Mouse (Mus musculus): Measurements from ENCODE around the gene Chl1. TPM values are rescaled to one million over a fixed set of nuclear protein-coding genes. Genes with fewer than 3 reads are reported as not detected.

The Chl1 gene
- polyA plus RNA-seq, 1 experiment from 2014 or later, result 143 TPM

GRCm38 (mm10) chr6:103673111-103673510 is 162.7 kb downstream of the Chl1 start:
- Histone ChIP-seq H3K27ac (ENCODE audit: low read depth, low read length) (no peak overlapping the region), H3K4me1 (ENCODE audit: control insufficient read depth, insufficient read depth, low read depth, low read length) (no peaks in the 10 kb centered on the region; the same call in 1 of the 2 replicates), H3K9me3 (ENCODE audit: control insufficient read depth, low read length) (no peaks in the 10 kb centered on the region), H3K9ac (ENCODE audit: low read depth, low read length) (no peak overlapping the region), H3K4me3 (ENCODE audit: low read length) (no peak overlapping the region), H3K27me3 (replicated peaks; ENCODE audit: control insufficient read depth, insufficient read depth, low read length) (no peaks in the 10 kb centered on the region), H3K36me3 (ENCODE audit: control insufficient read depth, insufficient read depth, low read length) (0 out of 2 replicates have a peak, but pooled peaks cover 3% of the 10 kb centered on the region), H3K4me2 (ENCODE audit: low read length) (no peak overlapping the region)
- WGBS, result 82% methylated on average over 3 of the region's 3 CpGs
- ATAC-seq, result 0 out of 2 replicates have a peak, but pooled peaks have one; percentile 28

- no peaks in the 10 kb centered on the region; the same call in 1 of the 2 replicates for H3K4me1 ChIP-seq (ENCODE audit: control insufficient read depth, insufficient read depth, low read depth, low read length)
- H3K27ac ChIP-seq (ENCODE audit: low read depth, low read length), result no peak overlapping the region
- no peaks in the 10 kb centered on the region for H3K27me3 ChIP-seq (replicated peaks; ENCODE audit: control insufficient read depth, insufficient read depth, low read length)
- H3K36me3 ChIP-seq (ENCODE audit: control insufficient read depth, insufficient read depth, low read length), result 0 out of 2 replicates have a peak, but pooled peaks cover 2% of the 10 kb centered on the region
- H3K9me3 ChIP-seq (ENCODE audit: control insufficient read depth, low read length), result no peaks in the 10 kb centered on the region
- H3K4me3 ChIP-seq (ENCODE audit: low read length), result no peak overlapping the region
- WGBS, result 59% methylated on average over 6 of the region's 6 CpGs
- H3K4me2 ChIP-seq (ENCODE audit: low read length), result no peak overlapping the region
- peak; percentile 83 for ATAC-seq
- H3K9ac ChIP-seq (ENCODE audit: low read depth, low read length), result no peak overlapping the region
These were observed 163.9 kb downstream of the Chl1 start for GRCm38 (mm10) chr6:103674332-103674731.

GRCm38 (mm10) chr6:103675145-103675544 is 164.8 kb downstream of the Chl1 start:
- Histone ChIP-seq H3K27me3 (replicated peaks; ENCODE audit: control insufficient read depth, insufficient read depth, low read length) (no peaks in the 10 kb centered on the region), H3K9ac (ENCODE audit: low read depth, low read length) (no peak overlapping the region), H3K36me3 (ENCODE audit: control insufficient read depth, insufficient read depth, low read length) (0 out of 2 replicates have a peak, but pooled peaks cover 2% of the 10 kb centered on the region), H3K4me2 (ENCODE audit: low read length) (no peak overlapping the region), H3K9me3 (ENCODE audit: control insufficient read depth, low read length) (no peaks in the 10 kb centered on the region), H3K27ac (ENCODE audit: low read depth, low read length) (no peak overlapping the region), H3K4me3 (ENCODE audit: low read length) (no peak overlapping the region), H3K4me1 (ENCODE audit: control insufficient read depth, insufficient read depth, low read depth, low read length) (no peaks in the 10 kb centered on the region; the same call in 1 of the 2 replicates)
- 91% methylated on average over 2 of the region's 2 CpGs for WGBS
- ATAC-seq, result no peak

GRCm38 (mm10) chr6:103676664-103677063 is 166.3 kb downstream of the Chl1 start:
- no peak overlapping the region for H3K9ac ChIP-seq (ENCODE audit: low read depth, low read length)
- H3K4me2 ChIP-seq (ENCODE audit: low read length), result no peak overlapping the region
- H3K36me3 ChIP-seq (ENCODE audit: control insufficient read depth, insufficient read depth, low read length), result 0 out of 2 replicates have a peak, but pooled peaks cover 2% of the 10 kb centered on the region
- H3K27me3 ChIP-seq (replicated peaks; ENCODE audit: control insufficient read depth, insufficient read depth, low read length), result no peaks in the 10 kb centered on the region
- 35% methylated on average over 5 of the region's 5 CpGs for WGBS
- no peak overlapping the region for H3K27ac ChIP-seq (ENCODE audit: low read depth, low read length)
- no peak for ATAC-seq
- H3K9me3 ChIP-seq (ENCODE audit: control insufficient read depth, low read length), result no peaks in the 10 kb centered on the region
- H3K4me3 ChIP-seq (ENCODE audit: low read length), result no peak overlapping the region
- H3K4me1 ChIP-seq (ENCODE audit: control insufficient read depth, insufficient read depth, low read depth, low read length), result no peaks in the 10 kb centered on the region; the same call in 1 of the 2 replicates

- WGBS, result 85% methylated on average over 1 of the region's 1 CpGs
- no peaks in the 10 kb centered on the region for H3K27me3 ChIP-seq (replicated peaks; ENCODE audit: control insufficient read depth, insufficient read depth, low read length)
- no peaks in the 10 kb centered on the region; the same call in 1 of the 2 replicates for H3K4me1 ChIP-seq (ENCODE audit: control insufficient read depth, insufficient read depth, low read depth, low read length)
- ATAC-seq, result no peak
- H3K27ac ChIP-seq (ENCODE audit: low read depth, low read length), result no peak overlapping the region
- H3K9me3 ChIP-seq (ENCODE audit: control insufficient read depth, low read length), result no peaks in the 10 kb centered on the region
- no peak overlapping the region for H3K9ac ChIP-seq (ENCODE audit: low read depth, low read length)
- 0 out of 2 replicates have a peak, but pooled peaks cover 2% of the 10 kb centered on the region for H3K36me3 ChIP-seq (ENCODE audit: control insufficient read depth, insufficient read depth, low read length)
- no peak overlapping the region for H3K4me2 ChIP-seq (ENCODE audit: low read length)
- H3K4me3 ChIP-seq (ENCODE audit: low read length), result no peak overlapping the region
These were observed 166.7 kb downstream of the Chl1 start for GRCm38 (mm10) chr6:103677072-103677471.

GRCm38 (mm10) chr6:103682854-103683574 is 172.6 kb downstream of the Chl1 start:
- WGBS, result 14% methylated on average over 8 of the region's 8 CpGs
- Histone ChIP-seq H3K27ac (ENCODE audit: low read depth, low read length) (no peak overlapping the region), H3K9ac (ENCODE audit: low read depth, low read length) (no peak overlapping the region)

GRCm38 (mm10) chr6:103692511-103692910 is 182.1 kb downstream of the Chl1 start:
- no peak overlapping the region for H3K4me3 ChIP-seq (ENCODE audit: low read length)
- no peak overlapping the region for H3K9ac ChIP-seq (ENCODE audit: low read depth, low read length)
- no peaks in the 10 kb centered on the region for H3K27me3 ChIP-seq (replicated peaks; ENCODE audit: control insufficient read depth, insufficient read depth, low read length)
- H3K9me3 ChIP-seq (ENCODE audit: control insufficient read depth, low read length), result no peaks in the 10 kb centered on the region
- no peaks in the 10 kb centered on the region for H3K4me1 ChIP-seq (ENCODE audit: control insufficient read depth, insufficient read depth, low read depth, low read length)
- H3K4me2 ChIP-seq (ENCODE audit: low read length), result no peak overlapping the region
- ATAC-seq, result no peak
- H3K36me3 ChIP-seq (ENCODE audit: control insufficient read depth, insufficient read depth, low read length), result peaks cover 9% of the 10 kb centered on the region
- no peak overlapping the region for H3K27ac ChIP-seq (ENCODE audit: low read depth, low read length)
- 74% methylated on average over 3 of the region's 3 CpGs for WGBS

More at GRCm38 (mm10) chr6:103682854-103683574, 172.6 kb downstream of the Chl1 start:
- no peaks in the 10 kb centered on the region for H3K9me3 ChIP-seq (ENCODE audit: control insufficient read depth, low read length)
- no peaks in the 10 kb centered on the region for H3K4me1 ChIP-seq (ENCODE audit: control insufficient read depth, insufficient read depth, low read depth, low read length)
- peak; percentile 88 for ATAC-seq
- H3K4me2 ChIP-seq (ENCODE audit: low read length), result no peak overlapping the region
- H3K27me3 ChIP-seq (replicated peaks; ENCODE audit: control insufficient read depth, insufficient read depth, low read length), result no peaks in the 10 kb centered on the region
- H3K36me3 ChIP-seq (ENCODE audit: control insufficient read depth, insufficient read depth, low read length), result peaks cover 2% of the 10 kb centered on the region; the same call in 1 of the 2 replicates
- H3K4me3 ChIP-seq (ENCODE audit: low read length), result no peak overlapping the region

- ATAC-seq, result peak; percentile 14; the same call in 1 of the 2 replicates
- Histone ChIP-seq H3K27ac (ENCODE audit: low read depth, low read length) (no peak overlapping the region), H3K4me3 (ENCODE audit: low read length) (no peak overlapping the region), H3K4me2 (ENCODE audit: low read length) (no peak overlapping the region), H3K9ac (ENCODE audit: low read depth, low read length) (no peak overlapping the region), H3K27me3 (replicated peaks; ENCODE audit: control insufficient read depth, insufficient read depth, low read length) (no peaks in the 10 kb centered on the region), H3K4me1 (ENCODE audit: control insufficient read depth, insufficient read depth, low read depth, low read length) (no peaks in the 10 kb centered on the region), H3K9me3 (ENCODE audit: control insufficient read depth, low read length) (no peaks in the 10 kb centered on the region), H3K36me3 (ENCODE audit: control insufficient read depth, insufficient read depth, low read length) (peaks cover 10% of the 10 kb centered on the region)
- 58% methylated on average over 7 of the region's 7 CpGs for WGBS
These were observed 187.1 kb downstream of the Chl1 start for GRCm38 (mm10) chr6:103697349-103698028.

- H3K4me3 ChIP-seq (ENCODE audit: low read length), result no peak overlapping the region
- WGBS, result 97% methylated on average over 1 of the region's 1 CpGs
- no peaks in the 10 kb centered on the region for H3K9me3 ChIP-seq (ENCODE audit: control insufficient read depth, low read length)
- no peak overlapping the region for H3K27ac ChIP-seq (ENCODE audit: low read depth, low read length)
- peaks cover 5% of the 10 kb centered on the region; the same call in 1 of the 2 replicates for H3K36me3 ChIP-seq (ENCODE audit: control insufficient read depth, insufficient read depth, low read length)
- no peak overlapping the region for H3K4me2 ChIP-seq (ENCODE audit: low read length)
- no peaks in the 10 kb centered on the region for H3K27me3 ChIP-seq (replicated peaks; ENCODE audit: control insufficient read depth, insufficient read depth, low read length)
- H3K9ac ChIP-seq (ENCODE audit: low read depth, low read length), result no peak overlapping the region
- ATAC-seq, result no peak
- H3K4me1 ChIP-seq (ENCODE audit: control insufficient read depth, insufficient read depth, low read depth, low read length), result no peaks in the 10 kb centered on the region
These were observed 189.1 kb downstream of the Chl1 start for GRCm38 (mm10) chr6:103699482-103699881.

Measured in hindbrain, embryonic 16.5 days (tissue).